Mouse (Mus musculus) embryonic facial prominence, embryonic 15.5 days (tissue): ENCODE results near the gene Zfp683. TPM values are rescaled to one million over a fixed set of nuclear protein-coding genes. Genes with fewer than 3 reads are reported as not detected.

Source experiments
- ATAC-seq: fragments of 200-750 bp; cut with Nextera tagmentation; 2 replicates; pipeline ENCODE4 v1.8.0; 2017; ENCODE audit warnings: low read depth, moderate TSS enrichment; ENCODE audit not compliant: insufficient number of reproducible peaks, low FRiP score, low TSS enrichment
- H3K27ac ChIP-seq: fragments of 300-500 bp; sonication (generic); replicated peaks from 2 replicates; pipeline ENCODE4 v1.5.1; 2015; ENCODE audit warnings: mild to moderate bottlenecking, inconsistent platforms
- H3K27me3 ChIP-seq: fragments of 300-500 bp; sonication (generic); 2 replicates; pipeline ENCODE4 v1.6.1; 2015; ENCODE audit warnings: inconsistent platforms
- H3K36me3 ChIP-seq: fragments of 300-500 bp; sonication (generic); 2 replicates; pipeline ENCODE4 v1.6.1; 2015; ENCODE audit warnings: mild to moderate bottlenecking, inconsistent platforms
- H3K4me1 ChIP-seq: fragments of 300-500 bp; sonication (generic); 2 replicates; pipeline ENCODE4 v1.6.1; 2015; ENCODE audit warnings: inconsistent platforms
- H3K4me2 ChIP-seq: fragments of 300-500 bp; sonication (generic); replicated peaks from 2 replicates; pipeline ENCODE4 v1.6.1; 2015; ENCODE audit warnings: mild to moderate bottlenecking, inconsistent platforms
- H3K4me3 ChIP-seq: fragments of 300-500 bp; sonication (generic); replicated peaks from 2 replicates; pipeline ENCODE4 v1.5.1; 2015; ENCODE audit warnings: mild to moderate bottlenecking, inconsistent platforms
- H3K9ac ChIP-seq: fragments of 300-500 bp; sonication (generic); 2 replicates; pipeline ENCODE4 v1.6.1; 2015; ENCODE audit warnings: inconsistent platforms
- H3K9me3 ChIP-seq: fragments of 300-500 bp; sonication (generic); replicated peaks from 2 replicates; pipeline ENCODE4 v1.6.1; 2016; ENCODE audit warnings: inconsistent platforms
- WGBS: fragments of 180-500 bp; shearing (Covaris S2); methylation state at CpG from one replicate; pipeline ENCODE4 v1.1.7; 2015; 5-methylcytosine and 5-hydroxymethylcytosine counted together
- polyA plus RNA-seq: library from polyadenylated mRNA; unstranded; fragments of >200 nt; fragmentation: Nextera tagmentation; extraction: Ambion mirVana; gene quantifications from 2 replicates; pipeline ENCODE4 v1.2.1, GENCODE M21; 2015

Zfp683 gene
- polyA plus RNA-seq, 1 experiment from 2014 or later = not detected

GRCm38 (mm10) chr4:134092382-134093288 lies 39.0 kb downstream of the Zfp683 start:
- Histone ChIP-seq H3K27ac (no peak overlapping the region), H3K9ac (no peak overlapping the region), H3K27me3 (no peaks in the 10 kb centered on the region), H3K4me2 (no peak overlapping the region), H3K36me3 (no peaks in the 10 kb centered on the region), H3K4me1 (no peaks in the 10 kb centered on the region), H3K4me3 (no peak overlapping the region), H3K9me3 (no peaks in the 10 kb centered on the region)
- no peak for ATAC-seq
- WGBS = 64% methylated on average over 6 of the region's 6 CpGs

GRCm38 (mm10) chr4:134094004-134094564 lies 40.4 kb downstream of the Zfp683 start:
- no peak overlapping the region for H3K4me2 ChIP-seq
- WGBS = 87% methylated on average over 7 of the region's 7 CpGs

GRCm38 (mm10) chr4:134094923-134095547 lies 41.4 kb downstream of the Zfp683 start, which contains the start of gene Cd52:
Gene Cd52 (minus strand): TSS chr4:134095082.
- Histone ChIP-seq H3K36me3 (no peaks in the 10 kb centered on the region), H3K4me2 (no peak within 1 kb of the TSS), H3K27me3 (no peaks in the 10 kb centered on the region), H3K4me3 (no peak within 1 kb of the TSS), H3K27ac (no peak within 1 kb of the TSS), H3K9me3 (no peaks in the 10 kb centered on the region), H3K4me1 (no peaks in the 10 kb centered on the region), H3K9ac (no peak within 1 kb of the TSS)
- whole genome bisulfite sequencing = 52% methylated on average over 3 of the region's 3 CpGs
- ATAC-seq = no peak

More at GRCm38 (mm10) chr4:134094004-134094564, 40.4 kb downstream of the Zfp683 start:
- H3K9me3 ChIP-seq = no peaks in the 10 kb centered on the region
- H3K27ac ChIP-seq = no peak overlapping the region
- H3K36me3 ChIP-seq = no peaks in the 10 kb centered on the region
- ATAC-seq = no peak
- no peak overlapping the region for H3K9ac ChIP-seq
- H3K4me1 ChIP-seq = no peaks in the 10 kb centered on the region
- H3K27me3 ChIP-seq = no peaks in the 10 kb centered on the region
- no peak overlapping the region for H3K4me3 ChIP-seq

GRCm38 (mm10) chr4:134096120-134096519 lies 42.5 kb downstream of the Zfp683 start:
- H3K27ac ChIP-seq = no peak overlapping the region
- H3K36me3 ChIP-seq = no peaks in the 10 kb centered on the region
- H3K4me2 ChIP-seq = no peak overlapping the region
- no peaks in the 10 kb centered on the region for H3K9me3 ChIP-seq
- H3K9ac ChIP-seq = no peak overlapping the region
- no peaks in the 10 kb centered on the region for H3K27me3 ChIP-seq
- WGBS = 78% methylated on average over 3 of the region's 3 CpGs
- H3K4me1 ChIP-seq = no peaks in the 10 kb centered on the region
- no peak overlapping the region for H3K4me3 ChIP-seq
- no peak for ATAC-seq

- no peaks in the 10 kb centered on the region for H3K9me3 ChIP-seq
- ATAC-seq = no peak
- H3K27me3 ChIP-seq = no peaks in the 10 kb centered on the region
- no peaks in the 10 kb centered on the region for H3K36me3 ChIP-seq
- no peak overlapping the region for H3K4me2 ChIP-seq
- H3K4me1 ChIP-seq = no peaks in the 10 kb centered on the region
- H3K4me3 ChIP-seq = no peak overlapping the region
- no peak overlapping the region for H3K27ac ChIP-seq
- 67% methylated on average over 5 of the region's 5 CpGs for WGBS
- H3K9ac ChIP-seq = no peak overlapping the region
Measured at GRCm38 (mm10) chr4:134097015-134097608, 43.5 kb downstream of the Zfp683 start.

- no peak overlapping the region for H3K4me2 ChIP-seq
- no peaks in the 10 kb centered on the region for H3K4me1 ChIP-seq
- H3K36me3 ChIP-seq = no peaks in the 10 kb centered on the region
- ATAC-seq = no peak
- H3K27me3 ChIP-seq = no peaks in the 10 kb centered on the region
- H3K4me3 ChIP-seq = no peak overlapping the region
- H3K9ac ChIP-seq = no peak overlapping the region
- WGBS = 45% methylated on average over 8 of the region's 8 CpGs
- no peak overlapping the region for H3K27ac ChIP-seq
- H3K9me3 ChIP-seq = no peaks in the 10 kb centered on the region
Measured at GRCm38 (mm10) chr4:134098628-134099027, 45.0 kb downstream of the Zfp683 start.

- 72% methylated on average over 4 of the region's 4 CpGs for WGBS
- H3K9ac ChIP-seq = no peak overlapping the region
Measured at GRCm38 (mm10) chr4:134100245-134100644, 46.6 kb downstream of the Zfp683 start.

GRCm38 (mm10) chr4:134101979-134102741 lies 48.5 kb downstream of the Zfp683 start, which contains the start of gene Ubxn11:
Gene Ubxn11 (plus strand): TSS chr4:134102570.
- peak; percentile 93 for ATAC-seq
- H3K36me3 ChIP-seq = no peaks in the 10 kb centered on the region
- H3K4me3 ChIP-seq = peak within 1 kb of the TSS; percentile 79
- no peaks in the 10 kb centered on the region for H3K27me3 ChIP-seq
- no peaks in the 10 kb centered on the region for H3K9me3 ChIP-seq
- H3K4me2 ChIP-seq = peak within 1 kb of the TSS; percentile 60
- H3K9ac ChIP-seq = peak within 1 kb of the TSS; percentile 68
- H3K27ac ChIP-seq = no peak within 1 kb of the TSS
- no peaks in the 10 kb centered on the region for H3K4me1 ChIP-seq
- 17% methylated on average over 34 of the region's 34 CpGs for WGBS

More at GRCm38 (mm10) chr4:134100245-134100644, 46.6 kb downstream of the Zfp683 start:
- no peak for ATAC-seq
- no peak overlapping the region for H3K4me2 ChIP-seq
- H3K4me3 ChIP-seq = no peak overlapping the region
- H3K27me3 ChIP-seq = no peaks in the 10 kb centered on the region
- H3K4me1 ChIP-seq = no peaks in the 10 kb centered on the region
- no peak overlapping the region for H3K27ac ChIP-seq
- no peaks in the 10 kb centered on the region for H3K36me3 ChIP-seq
- H3K9me3 ChIP-seq = no peaks in the 10 kb centered on the region

- H3K4me1 ChIP-seq = no peaks in the 10 kb centered on the region
- H3K36me3 ChIP-seq = no peaks in the 10 kb centered on the region
- no peaks in the 10 kb centered on the region for H3K9me3 ChIP-seq
- ATAC-seq = 0 out of 2 replicates have a peak, but pooled peaks have one; percentile 31
- peak overlapping the region; percentile 60 for H3K4me2 ChIP-seq
- H3K9ac ChIP-seq = peak overlapping the region; percentile 68
- no peak overlapping the region for H3K27ac ChIP-seq
- WGBS = 3% methylated on average over 21 of the region's 21 CpGs
- H3K4me3 ChIP-seq = peak overlapping the region; percentile 79
- H3K27me3 ChIP-seq = no peaks in the 10 kb centered on the region
Measured at GRCm38 (mm10) chr4:134102742-134103119, 49.1 kb downstream of the Zfp683 start.

GRCm38 (mm10) chr4:134106105-134106504 lies 52.5 kb downstream of the Zfp683 start:
- no peak overlapping the region for H3K4me3 ChIP-seq
- H3K9ac ChIP-seq = no peak overlapping the region
- H3K4me2 ChIP-seq = no peak overlapping the region
- H3K27ac ChIP-seq = no peak overlapping the region
- no peak for ATAC-seq
- no peaks in the 10 kb centered on the region for H3K36me3 ChIP-seq
- H3K9me3 ChIP-seq = no peaks in the 10 kb centered on the region
- 67% methylated on average over 7 of the region's 7 CpGs for WGBS
- no peaks in the 10 kb centered on the region for H3K4me1 ChIP-seq
- H3K27me3 ChIP-seq = no peaks in the 10 kb centered on the region
